11 mouse cellular contexts compared by ENCODE assay signal in the genomic region with DNA sequence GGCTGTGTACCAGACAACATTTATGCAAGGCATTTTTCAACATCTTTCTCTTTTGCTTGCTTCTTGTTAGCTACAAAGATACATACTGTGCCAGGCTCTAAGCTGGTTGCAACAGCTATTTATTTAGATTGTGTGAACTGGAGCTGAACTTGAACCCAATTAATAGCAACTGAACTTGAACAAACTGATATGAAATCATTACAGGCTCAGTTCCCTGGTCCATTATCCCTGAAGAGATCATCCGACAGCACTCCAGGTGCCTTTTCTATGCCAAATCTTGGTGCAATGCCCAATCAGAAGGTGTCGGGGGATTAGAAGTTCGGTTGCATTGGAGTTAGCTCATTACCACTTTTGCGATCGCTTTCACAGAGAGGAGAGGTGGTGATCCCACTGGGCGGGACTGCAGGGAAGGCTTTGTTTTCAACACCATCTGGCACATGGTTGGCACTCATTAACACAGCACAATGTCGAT.
DNase-seq lines count a peak whose midpoint lies in the region; ATAC-seq lines count a peak whose summit lies in the region.
"Had no signal": no experiment of that assay in that cellular context is flagged by ENCODE, and none has a peak within 500 bp of the region (broad histone marks: within the 10 kb centered on the region; RNA-seq: fewer than 3 reads in every experiment).

No protein-coding gene starts in this region.

- ATAC-seq in midbrain, embryonic 12.5 days (ENCODE audit: low FRiP score, low read depth): peak; percentile 71
- ATAC-seq in midbrain, embryonic 11.5 days (ENCODE audit: low FRiP score): no peak
- peak; percentile 68; the same call in 1 of the 2 replicates for ATAC-seq in hindbrain, embryonic 12.5 days (ENCODE audit: low FRiP score)
- ATAC-seq in heart, embryonic 12.5 days (ENCODE audit: insufficient number of reproducible peaks, low FRiP score): no peak
- ATAC-seq in frontal cortex, adult (ENCODE audit: low TSS enrichment): no peak

- H3K4me2 ChIP-seq in midbrain, embryonic 12.5 days (replicated peaks): no peak overlapping the region
- H3K4me2 ChIP-seq in midbrain, embryonic 11.5 days: no peak overlapping the region
- no peak overlapping the region for H3K4me2 ChIP-seq in hindbrain, embryonic 12.5 days (replicated peaks)
- H3K4me2 ChIP-seq in heart, embryonic 12.5 days: no peak overlapping the region

- H3K4me3 ChIP-seq in midbrain, embryonic 12.5 days: no peak overlapping the region
- H3K4me3 ChIP-seq in midbrain, embryonic 11.5 days (ENCODE audit: low read depth, low read length): no peak overlapping the region
- H3K4me3 ChIP-seq in hindbrain, embryonic 12.5 days: no peak overlapping the region
- no peak overlapping the region for H3K4me3 ChIP-seq in heart, embryonic 12.5 days

- 29% methylated on average over 7 of the region's 7 CpGs for WGBS in midbrain, embryonic 12.5 days
- 49% methylated on average over 7 of the region's 7 CpGs for WGBS in midbrain, embryonic 11.5 days
- 35% methylated on average over 7 of the region's 7 CpGs for WGBS in hindbrain, embryonic 12.5 days
- 55% methylated on average over 7 of the region's 7 CpGs for WGBS in heart, embryonic 12.5 days

- H3K27ac ChIP-seq in midbrain, embryonic 12.5 days (replicated peaks): no peak overlapping the region; the same call in 1 of the 2 replicates
- H3K27ac ChIP-seq in midbrain, embryonic 11.5 days (ENCODE audit: low read depth, low read length): no peak overlapping the region
- H3K27ac ChIP-seq in hindbrain, embryonic 12.5 days: peak overlapping the region; percentile 48; the same call in 1 of the 2 replicates
- H3K27ac ChIP-seq in heart, embryonic 12.5 days (ENCODE audit: poor library complexity, severe bottlenecking): no peak overlapping the region

- no peaks in the 10 kb centered on the region for H3K27me3 ChIP-seq in midbrain, embryonic 12.5 days
- no peaks in the 10 kb centered on the region for H3K27me3 ChIP-seq in midbrain, embryonic 11.5 days (ENCODE audit: control insufficient read depth, insufficient read depth, low read length)
- H3K27me3 ChIP-seq in hindbrain, embryonic 12.5 days: no peaks in the 10 kb centered on the region
- no peaks in the 10 kb centered on the region for H3K27me3 ChIP-seq in heart, embryonic 12.5 days (replicated peaks)

- H3K9ac ChIP-seq in midbrain, embryonic 12.5 days (replicated peaks): no peak overlapping the region
- H3K9ac ChIP-seq in midbrain, embryonic 11.5 days (ENCODE audit: low read length): no peak overlapping the region
- no peak overlapping the region for H3K9ac ChIP-seq in hindbrain, embryonic 12.5 days
- no peak overlapping the region for H3K9ac ChIP-seq in heart, embryonic 12.5 days

- DNase-seq in midbrain, embryonic 11.5 days (ENCODE audit: low spot score, missing footprints): no peak
- DNase-seq in fat pad, adult 2 months (ENCODE audit: extremely low read depth, low read depth, low spot score): peak; percentile 70
- peak; percentile 87 for DNase-seq in retina, postnatal 1 day
- no peak for DNase-seq in adrenal gland, postnatal 25 days
- DNase-seq: adrenal gland, postnatal 14 days; heart, adult 18-20 months; heart, postnatal 4 days had no signal

- H3K4me1 ChIP-seq in midbrain, embryonic 12.5 days: peaks cover 13% of the 10 kb centered on the region
- peaks cover 6% of the 10 kb centered on the region for H3K4me1 ChIP-seq in midbrain, embryonic 11.5 days (ENCODE audit: control insufficient read depth, insufficient read depth, low read length)
- peaks cover 10% of the 10 kb centered on the region; the same call in 1 of the 2 replicates for H3K4me1 ChIP-seq in hindbrain, embryonic 12.5 days
- 0 out of 2 replicates have a peak, but pooled peaks cover 6% of the 10 kb centered on the region for H3K4me1 ChIP-seq in heart, embryonic 12.5 days (replicated peaks)

- H3K36me3 ChIP-seq in midbrain, embryonic 12.5 days: no peaks in the 10 kb centered on the region
- no peaks in the 10 kb centered on the region for H3K36me3 ChIP-seq in midbrain, embryonic 11.5 days (ENCODE audit: control insufficient read depth, insufficient read depth, low read length)
- no peaks in the 10 kb centered on the region for H3K36me3 ChIP-seq in hindbrain, embryonic 12.5 days
- H3K36me3 ChIP-seq in heart, embryonic 12.5 days: no peaks in the 10 kb centered on the region

- H3K9me3 ChIP-seq in midbrain, embryonic 12.5 days: no peaks in the 10 kb centered on the region
- H3K9me3 ChIP-seq in midbrain, embryonic 11.5 days (ENCODE audit: control insufficient read depth, low read length): no peaks in the 10 kb centered on the region
- no peaks in the 10 kb centered on the region for H3K9me3 ChIP-seq in hindbrain, embryonic 12.5 days (replicated peaks)
- H3K9me3 ChIP-seq in heart, embryonic 12.5 days (replicated peaks): no peaks in the 10 kb centered on the region

Comparison
In these comparisons a context has a peak if more than half of its experiments do, and no peak if none do; other contexts are left out.
1. ATAC-seq: peak in midbrain, embryonic 12.5 days (single experiment) and hindbrain, embryonic 12.5 days (single experiment); none in midbrain, embryonic 11.5 days (single experiment), heart, embryonic 12.5 days (single experiment) and frontal cortex, adult (single experiment).
2. DNase-seq: peak in fat pad, adult 2 months (single experiment) and retina, postnatal 1 day (single experiment); none in midbrain, embryonic 11.5 days (single experiment) and adrenal gland, postnatal 25 days (single experiment).